Mouse (Mus musculus): ENCODE measurements at regions not wholly inside any gene's neighbourhood (a gene's known extent, or its start where the extent isn't known, plus 50 kb on each side); places are given as distances from the start of the nearest gene placed in this dataset.

DNA sequence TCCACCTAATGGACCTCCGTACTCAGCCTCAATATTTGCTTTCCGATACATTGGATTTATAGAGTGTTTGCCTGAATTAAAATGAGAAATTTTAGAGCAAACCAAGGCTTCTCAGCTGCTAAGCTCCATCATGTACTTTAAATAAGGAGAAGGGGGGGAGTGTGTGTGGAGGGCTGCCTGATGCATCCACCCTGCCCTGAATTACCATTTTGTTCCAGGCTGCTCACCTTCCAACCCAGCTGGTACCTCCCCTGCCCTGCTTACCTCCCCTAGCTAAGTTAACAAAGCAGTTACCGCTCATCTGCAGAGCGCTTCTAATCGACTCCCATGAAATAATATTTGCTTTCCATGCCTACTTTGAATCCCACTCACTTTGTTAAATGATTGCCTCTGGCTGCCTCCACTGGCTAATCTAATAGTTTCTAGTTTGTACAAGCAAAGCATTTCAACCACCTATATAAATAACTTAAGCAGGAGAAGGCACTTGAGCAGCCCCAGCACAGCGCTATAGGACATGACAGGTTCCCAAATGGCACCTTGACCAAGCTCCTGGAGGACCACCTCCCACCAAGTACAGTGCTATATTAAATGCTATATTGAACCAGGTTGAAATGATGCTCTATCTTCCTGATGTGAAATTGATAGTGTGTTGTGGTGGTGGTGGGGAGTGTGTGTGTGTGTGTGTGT is 449.0 kb downstream of the Gm826 start:
- Histone ChIP-seq H3K27ac (ENCODE audit: low read depth) (no peak overlapping the region), H3K27me3 (replicated peaks; ENCODE audit: control insufficient read depth, insufficient read depth, low read length) (no peaks in the 10 kb centered on the region), H3K9me3 (ENCODE audit: control insufficient read depth, low read length) (no peaks in the 10 kb centered on the region), H3K36me3 (ENCODE audit: control insufficient read depth, insufficient read depth, low read length) (no peaks in the 10 kb centered on the region), H3K4me3 (ENCODE audit: low read depth, low read length) (no peak overlapping the region), H3K4me1 (replicated peaks; ENCODE audit: control insufficient read depth, insufficient read depth, low read length) (no peaks in the 10 kb centered on the region), H3K4me2 (ENCODE audit: low read length) (no peak overlapping the region), H3K9ac (ENCODE audit: low read length) (no peak overlapping the region)
- 78% methylated on average over 6 of the region's 6 CpGs for WGBS
- DNase-seq (ENCODE audit: low spot score) (no peak), ATAC-seq (replicated peaks; ENCODE audit: low FRiP score, low TSS enrichment, low read depth) (no peak)

DNA sequence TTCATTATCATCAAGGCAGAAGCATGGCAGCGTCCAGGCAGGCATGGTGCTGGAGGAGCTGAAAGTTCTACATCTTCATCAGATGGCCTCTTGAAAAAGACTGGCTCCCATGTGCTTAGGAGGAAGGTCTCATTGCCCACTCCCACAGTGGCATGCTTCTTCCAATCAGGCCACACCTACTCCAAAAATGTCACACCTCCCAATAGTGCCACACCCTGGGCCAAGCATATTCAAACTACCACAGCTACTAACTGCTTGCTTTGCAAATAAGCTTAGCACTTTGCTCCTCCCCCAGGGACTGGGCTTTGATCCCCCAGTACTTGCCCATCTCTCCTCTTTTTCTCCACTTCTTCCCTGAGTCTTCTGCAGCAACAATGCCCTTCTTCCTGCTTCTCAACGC is 467.0 kb downstream of the Gm826 start:
- H3K9me3 ChIP-seq (ENCODE audit: control insufficient read depth, low read length), result no peaks in the 10 kb centered on the region
- no peak for ATAC-seq (replicated peaks; ENCODE audit: low FRiP score, low TSS enrichment, low read depth)
- H3K9ac ChIP-seq (ENCODE audit: low read length), result no peak overlapping the region
- H3K4me3 ChIP-seq (ENCODE audit: low read depth, low read length), result no peak overlapping the region
- H3K27ac ChIP-seq (ENCODE audit: low read depth), result no peak overlapping the region
- H3K36me3 ChIP-seq (ENCODE audit: control insufficient read depth, insufficient read depth, low read length), result no peaks in the 10 kb centered on the region
- WGBS, result 51% methylated on average over 2 of the region's 2 CpGs
- no peak overlapping the region for H3K4me2 ChIP-seq (ENCODE audit: low read length)
- DNase-seq (ENCODE audit: low spot score), result no peak
- H3K27me3 ChIP-seq (replicated peaks; ENCODE audit: control insufficient read depth, insufficient read depth, low read length), result no peaks in the 10 kb centered on the region
- no peaks in the 10 kb centered on the region for H3K4me1 ChIP-seq (replicated peaks; ENCODE audit: control insufficient read depth, insufficient read depth, low read length)

DNA sequence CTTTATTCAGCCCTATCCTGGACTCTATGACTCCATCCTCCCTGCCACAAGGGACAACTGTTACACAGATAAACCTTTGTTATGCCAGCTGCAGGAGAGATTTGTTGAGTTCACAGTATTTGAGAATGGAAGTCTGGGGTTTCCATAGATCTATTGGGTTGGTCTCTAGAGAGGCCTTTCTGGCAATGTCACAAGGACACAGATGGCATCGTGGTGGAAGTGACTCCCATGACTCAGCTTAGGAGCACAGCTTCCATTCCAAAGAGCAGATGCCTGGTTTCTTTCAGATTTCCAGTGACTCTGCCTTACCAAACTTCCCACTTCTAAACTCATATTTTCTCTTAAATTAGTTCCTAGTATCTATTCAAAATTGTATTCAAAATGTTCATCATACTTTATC is 467.6 kb downstream of the Gm826 start:
- no peak overlapping the region for H3K9ac ChIP-seq (ENCODE audit: low read length)
- no peaks in the 10 kb centered on the region for H3K36me3 ChIP-seq (ENCODE audit: control insufficient read depth, insufficient read depth, low read length)
- no peak overlapping the region for H3K27ac ChIP-seq (ENCODE audit: low read depth)
- no peaks in the 10 kb centered on the region for H3K9me3 ChIP-seq (ENCODE audit: control insufficient read depth, low read length)
- no peak overlapping the region for H3K4me3 ChIP-seq (ENCODE audit: low read depth, low read length)
- ATAC-seq (replicated peaks; ENCODE audit: low FRiP score, low TSS enrichment, low read depth) (no peak), DNase-seq (ENCODE audit: low spot score) (no peak)
- no peaks in the 10 kb centered on the region for H3K27me3 ChIP-seq (replicated peaks; ENCODE audit: control insufficient read depth, insufficient read depth, low read length)
- no peak overlapping the region for H3K4me2 ChIP-seq (ENCODE audit: low read length)
- H3K4me1 ChIP-seq (replicated peaks; ENCODE audit: control insufficient read depth, insufficient read depth, low read length), result no peaks in the 10 kb centered on the region
- WGBS, result 67% methylated on average over 1 of the region's 1 CpGs

DNA sequence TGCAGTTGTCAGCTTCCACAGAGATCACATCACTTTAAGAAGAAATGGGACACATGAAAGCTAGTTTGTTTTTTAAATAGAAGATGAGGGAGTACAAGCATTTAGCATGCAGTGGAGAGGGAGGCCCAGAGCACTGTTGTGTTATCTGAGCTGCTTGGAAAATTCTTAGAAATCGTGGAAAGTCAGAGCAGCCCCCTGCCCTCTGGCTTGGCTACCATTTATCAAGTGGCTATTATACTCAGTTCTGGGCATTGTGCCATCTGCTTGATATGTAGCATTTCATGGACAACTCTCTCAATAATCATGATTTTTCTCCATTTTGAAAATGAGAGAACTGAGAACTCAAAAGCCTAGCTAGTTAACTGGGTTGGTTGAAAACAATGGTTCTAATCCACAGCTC is 470.8 kb downstream of the Gm826 start:
- H3K4me1 ChIP-seq (replicated peaks; ENCODE audit: control insufficient read depth, insufficient read depth, low read length), result no peaks in the 10 kb centered on the region
- DNase-seq (ENCODE audit: low spot score), result no peak
- no peak overlapping the region for H3K9ac ChIP-seq (ENCODE audit: low read length)
- H3K36me3 ChIP-seq (ENCODE audit: control insufficient read depth, insufficient read depth, low read length), result no peaks in the 10 kb centered on the region
- H3K27me3 ChIP-seq (replicated peaks; ENCODE audit: control insufficient read depth, insufficient read depth, low read length), result no peaks in the 10 kb centered on the region
- no peak overlapping the region for H3K4me3 ChIP-seq (ENCODE audit: low read depth, low read length)
- H3K4me2 ChIP-seq (ENCODE audit: low read length), result no peak overlapping the region
- ATAC-seq (replicated peaks; ENCODE audit: low FRiP score, low TSS enrichment, low read depth), result no peak
- 22% methylated on average over 1 of the region's 1 CpGs for WGBS
- H3K9me3 ChIP-seq (ENCODE audit: control insufficient read depth, low read length), result no peaks in the 10 kb centered on the region
- no peak overlapping the region for H3K27ac ChIP-seq (ENCODE audit: low read depth)

DNA sequence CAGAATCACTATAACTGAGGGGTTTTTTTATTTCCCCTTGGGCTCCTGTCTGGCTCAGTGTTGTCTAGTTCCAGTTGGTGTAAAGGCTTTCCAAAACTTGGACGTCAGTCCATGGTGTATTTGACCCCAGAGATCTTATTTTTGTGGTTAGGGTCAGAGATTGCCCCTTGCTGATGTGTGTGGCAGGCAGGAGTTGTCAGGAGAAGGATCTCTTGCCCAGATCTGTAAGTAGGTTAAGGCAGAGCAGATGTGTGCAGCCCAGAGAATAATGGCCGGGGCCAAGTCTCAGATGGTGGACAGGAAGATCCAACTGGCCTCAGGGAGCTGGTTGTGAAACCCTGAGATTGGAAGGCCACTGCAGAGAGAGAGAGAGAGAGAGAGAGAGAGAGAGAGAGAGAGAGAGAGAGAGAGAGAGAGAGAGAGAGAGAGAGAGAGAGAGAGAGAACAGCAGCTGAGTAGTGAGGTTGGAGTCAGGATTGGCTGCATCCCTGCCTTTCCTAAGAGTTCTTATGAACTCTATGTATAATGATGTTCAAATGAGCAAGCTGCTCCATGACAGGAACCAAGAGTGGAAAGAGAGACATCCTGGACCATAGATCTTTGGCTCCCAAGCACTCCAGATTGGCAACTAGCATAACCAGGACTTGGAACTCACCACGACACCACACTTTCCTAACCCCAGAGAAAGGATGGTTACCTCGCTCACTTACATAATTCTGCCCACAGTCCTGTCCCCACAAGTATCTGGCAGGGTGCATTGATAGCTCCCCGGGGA is 479.9 kb downstream of the Gm826 start:
- H3K4me2 ChIP-seq (ENCODE audit: low read length), result no peak overlapping the region
- WGBS, result 88% methylated on average over 5 of the region's 5 CpGs

DNA sequence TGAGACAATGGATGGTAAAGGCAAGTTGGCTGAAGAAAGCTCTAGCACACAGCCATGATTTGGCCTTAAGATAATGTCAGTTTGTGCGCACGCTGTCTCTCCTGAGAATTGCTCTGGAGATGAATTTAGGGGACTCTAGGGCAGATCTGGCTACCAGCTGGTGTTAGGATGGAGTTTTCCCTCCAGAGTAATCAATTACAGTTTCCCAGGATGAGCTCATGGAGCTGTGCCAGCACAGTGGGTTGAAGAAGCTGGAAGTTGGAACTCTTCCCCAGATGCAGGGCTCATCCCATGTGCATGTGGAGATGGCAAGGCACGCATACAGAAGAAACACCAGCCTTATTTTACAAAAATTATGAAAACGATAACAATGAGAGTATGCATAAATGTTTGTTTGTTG is 481.0 kb downstream of the Gm826 start:
- no peaks in the 10 kb centered on the region for H3K4me1 ChIP-seq (replicated peaks; ENCODE audit: control insufficient read depth, insufficient read depth, low read length)
- WGBS, result 77% methylated on average over 4 of the region's 4 CpGs
- H3K36me3 ChIP-seq (ENCODE audit: control insufficient read depth, insufficient read depth, low read length), result no peaks in the 10 kb centered on the region
- no peak overlapping the region for H3K9ac ChIP-seq (ENCODE audit: low read length)
- no peak for ATAC-seq (replicated peaks; ENCODE audit: low FRiP score, low TSS enrichment, low read depth)
- no peak overlapping the region for H3K4me2 ChIP-seq (ENCODE audit: low read length)
- no peak for DNase-seq (ENCODE audit: low spot score)
- no peak overlapping the region for H3K27ac ChIP-seq (ENCODE audit: low read depth)
- H3K27me3 ChIP-seq (replicated peaks; ENCODE audit: control insufficient read depth, insufficient read depth, low read length), result no peaks in the 10 kb centered on the region
- no peaks in the 10 kb centered on the region for H3K9me3 ChIP-seq (ENCODE audit: control insufficient read depth, low read length)
- H3K4me3 ChIP-seq (ENCODE audit: low read depth, low read length), result no peak overlapping the region

More for the DNA sequence above, 479.9 kb downstream of the Gm826 start:
- no peak for DNase-seq (ENCODE audit: low spot score)
- Histone ChIP-seq H3K4me1 (replicated peaks; ENCODE audit: control insufficient read depth, insufficient read depth, low read length) (no peaks in the 10 kb centered on the region), H3K27ac (ENCODE audit: low read depth) (no peak overlapping the region), H3K4me3 (ENCODE audit: low read depth, low read length) (no peak overlapping the region), H3K27me3 (replicated peaks; ENCODE audit: control insufficient read depth, insufficient read depth, low read length) (no peaks in the 10 kb centered on the region), H3K9me3 (ENCODE audit: control insufficient read depth, low read length) (no peaks in the 10 kb centered on the region), H3K36me3 (ENCODE audit: control insufficient read depth, insufficient read depth, low read length) (no peaks in the 10 kb centered on the region), H3K9ac (ENCODE audit: low read length) (no peak overlapping the region)
- no peak for ATAC-seq (replicated peaks; ENCODE audit: low FRiP score, low TSS enrichment, low read depth)

DNA sequence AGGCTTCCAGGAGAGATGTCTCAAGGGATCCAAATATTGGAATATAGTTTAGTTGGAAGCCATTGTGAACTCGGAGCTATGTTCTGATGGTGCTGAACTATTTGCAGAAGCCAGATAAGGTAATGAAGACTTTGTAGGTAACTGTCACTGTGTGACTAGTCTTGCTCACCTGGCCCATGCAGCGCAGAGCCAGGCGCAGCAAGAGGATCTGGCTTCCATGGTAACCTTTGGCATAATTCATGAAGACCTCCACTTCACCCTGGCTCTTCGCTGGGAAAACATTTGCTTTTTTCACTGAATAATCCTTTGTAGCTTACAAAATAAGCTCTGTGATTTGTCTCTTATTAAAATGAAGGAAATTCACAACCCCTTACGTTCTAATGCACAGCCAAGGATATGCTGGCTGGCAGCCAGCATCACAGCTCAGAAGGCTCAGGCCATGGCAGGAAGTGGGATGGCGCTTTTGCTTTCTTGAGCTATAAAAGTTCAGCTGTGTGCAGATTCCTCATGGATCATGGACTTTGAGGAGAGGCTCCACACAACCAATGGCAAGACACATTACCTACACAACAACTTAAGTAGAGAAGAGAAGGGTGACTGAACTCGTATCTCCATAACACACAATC is 501.4 kb downstream of the Gm826 start:
- H3K4me2 ChIP-seq (ENCODE audit: low read length), result no peak overlapping the region
- H3K4me1 ChIP-seq (replicated peaks; ENCODE audit: control insufficient read depth, insufficient read depth, low read length), result no peaks in the 10 kb centered on the region
- peak; percentile 64; the same call in 1 of the 2 replicates for ATAC-seq (replicated peaks; ENCODE audit: low FRiP score, low TSS enrichment, low read depth)
- H3K9me3 ChIP-seq (ENCODE audit: control insufficient read depth, low read length), result no peaks in the 10 kb centered on the region
- H3K4me3 ChIP-seq (ENCODE audit: low read depth, low read length), result no peak overlapping the region
- H3K27me3 ChIP-seq (replicated peaks; ENCODE audit: control insufficient read depth, insufficient read depth, low read length), result no peaks in the 10 kb centered on the region
- H3K27ac ChIP-seq (ENCODE audit: low read depth), result peak overlapping the region; percentile 34; the same call in 1 of the 2 replicates
- no peaks in the 10 kb centered on the region for H3K36me3 ChIP-seq (ENCODE audit: control insufficient read depth, insufficient read depth, low read length)
- DNase-seq (ENCODE audit: low spot score), result peak; percentile 61
- H3K9ac ChIP-seq (ENCODE audit: low read length), result no peak overlapping the region
- WGBS, result 50% methylated on average over 7 of the region's 7 CpGs

DNA sequence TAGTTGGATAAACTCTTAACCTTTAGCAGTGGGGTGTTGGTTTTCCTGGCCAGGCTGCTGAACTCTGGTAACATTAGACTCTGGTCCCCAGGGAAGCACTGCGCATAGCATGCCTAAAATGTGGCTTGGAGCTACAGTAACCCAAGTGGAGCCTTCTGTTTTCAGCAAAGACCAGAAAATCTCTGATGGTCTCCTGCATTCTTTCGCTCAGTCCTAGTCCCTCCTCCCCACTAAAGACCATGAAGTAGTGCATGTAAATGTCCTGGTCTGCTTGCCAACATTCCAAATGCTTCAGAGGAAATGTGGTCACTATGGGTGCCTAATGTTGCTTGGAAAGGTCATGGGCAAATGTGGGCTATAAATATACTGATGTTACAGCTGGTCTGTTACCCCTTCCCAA is 507.5 kb downstream of the Gm826 start:
- H3K27me3 ChIP-seq (replicated peaks; ENCODE audit: control insufficient read depth, insufficient read depth, low read length), result no peaks in the 10 kb centered on the region
- DNase-seq (ENCODE audit: low spot score), result no peak
- WGBS, result 82% methylated on average over 2 of the region's 2 CpGs

More for the DNA sequence above, 507.5 kb downstream of the Gm826 start:
- Histone ChIP-seq H3K9ac (ENCODE audit: low read length) (no peak overlapping the region), H3K4me3 (ENCODE audit: low read depth, low read length) (no peak overlapping the region), H3K36me3 (ENCODE audit: control insufficient read depth, insufficient read depth, low read length) (no peaks in the 10 kb centered on the region), H3K4me1 (replicated peaks; ENCODE audit: control insufficient read depth, insufficient read depth, low read length) (no peaks in the 10 kb centered on the region), H3K9me3 (ENCODE audit: control insufficient read depth, low read length) (no peaks in the 10 kb centered on the region), H3K4me2 (ENCODE audit: low read length) (no peak overlapping the region), H3K27ac (ENCODE audit: low read depth) (no peak overlapping the region)
- no peak for ATAC-seq (replicated peaks; ENCODE audit: low FRiP score, low TSS enrichment, low read depth)

Measured in intestine, embryonic 14.5 days (tissue).